Mouse (Mus musculus) kidney, embryonic 15.5 days (tissue): ENCODE measurements around the gene Tubg1. TPM values are rescaled to one million over a fixed set of nuclear protein-coding genes. Genes with fewer than 3 reads are reported as not detected.
A peak's percentile ranks its signal among the peaks of the same experiment; 100 is the strongest.

Experiments used
- ATAC-seq: fragments of 200-750 bp; cut with Nextera tagmentation; replicated peaks from 2 replicates; pipeline ENCODE4 v1.8.0; 2017; ENCODE audit warnings: moderate TSS enrichment; ENCODE audit not compliant: low FRiP score
- H3K27ac ChIP-seq: fragments of 300-500 bp; sonication (generic); 2 replicates; pipeline ENCODE4 v1.5.1; 2015; ENCODE audit warnings: mild to moderate bottlenecking, inconsistent platforms
- H3K27me3 ChIP-seq: fragments of 300-500 bp; sonication (generic); 2 replicates; pipeline ENCODE4 v1.6.1; 2015; ENCODE audit warnings: inconsistent platforms
- H3K36me3 ChIP-seq: fragments of 300-500 bp; sonication (generic); 2 replicates; pipeline ENCODE4 v1.6.1; 2015; ENCODE audit warnings: inconsistent platforms
- H3K4me1 ChIP-seq: fragments of 300-500 bp; sonication (generic); 2 replicates; pipeline ENCODE4 v1.6.1; 2015; ENCODE audit warnings: inconsistent platforms
- H3K4me2 ChIP-seq: fragments of 300-500 bp; sonication (generic); 2 replicates; pipeline ENCODE4 v1.6.1; 2015; ENCODE audit warnings: moderate library complexity, mild to moderate bottlenecking, inconsistent platforms
- H3K4me3 ChIP-seq: fragments of 300-500 bp; sonication (generic); replicated peaks from 2 replicates; pipeline ENCODE4 v1.5.1; 2015; ENCODE audit warnings: mild to moderate bottlenecking, inconsistent platforms
- H3K9ac ChIP-seq: fragments of 300-500 bp; sonication (generic); 2 replicates; pipeline ENCODE4 v1.6.1; 2015; ENCODE audit warnings: mild to moderate bottlenecking, inconsistent platforms
- H3K9me3 ChIP-seq: fragments of 300-500 bp; sonication (generic); replicated peaks from 2 replicates; pipeline ENCODE4 v1.6.1; 2016; ENCODE audit warnings: inconsistent platforms
- WGBS: fragments of 180-500 bp; shearing (Covaris S2); methylation state at CpG from one replicate; pipeline ENCODE4 v1.1.7; 2015; ENCODE audit warnings: mixed read lengths; 5-methylcytosine and 5-hydroxymethylcytosine counted together
- polyA plus RNA-seq: library from polyadenylated mRNA; unstranded; fragments of >200 nt; fragmentation: Nextera tagmentation; extraction: Ambion mirVana; gene quantifications from 2 replicates; pipeline ENCODE4 v1.2.1, GENCODE M21; 2015

Gene Tubg1
- polyA plus RNA-seq, 1 experiment from 2014 or later = 99.6 TPM

DNA sequence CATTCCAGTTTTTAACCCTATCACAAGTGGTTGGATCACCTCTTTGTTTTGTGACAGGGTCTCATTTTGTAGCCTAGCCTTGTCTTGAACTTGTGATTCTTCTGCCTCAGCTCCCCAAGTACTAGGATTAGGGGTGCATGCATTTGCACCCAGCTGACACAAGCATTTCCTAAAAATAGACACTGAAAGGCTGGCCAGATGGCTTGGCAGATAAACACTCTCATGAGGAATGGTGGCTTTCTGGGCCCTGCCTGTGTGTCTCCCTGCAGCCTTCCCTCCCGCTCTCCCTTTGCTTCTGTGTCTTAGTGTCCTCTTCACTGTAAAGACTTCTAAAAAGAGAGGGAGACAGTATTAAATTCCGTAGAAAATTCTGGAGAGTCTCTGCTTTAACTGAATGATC lies 11.4 kb downstream of the Tubg1 start:
- peaks cover 9% of the 10 kb centered on the region for H3K4me1 ChIP-seq
- peaks cover 8% of the 10 kb centered on the region for H3K36me3 ChIP-seq
- H3K9ac ChIP-seq = no peak overlapping the region
- H3K27me3 ChIP-seq = no peaks in the 10 kb centered on the region
- H3K9me3 ChIP-seq = no peaks in the 10 kb centered on the region; the same call in 1 of the 2 replicates
- no peak overlapping the region for H3K27ac ChIP-seq
- ATAC-seq = no peak
- no peak overlapping the region for H3K4me2 ChIP-seq
- 83% methylated on average over 2 of the region's 2 CpGs for WGBS
- H3K4me3 ChIP-seq = no peak overlapping the region

- Histone ChIP-seq H3K9ac (no peak overlapping the region), H3K27ac (no peak overlapping the region), H3K36me3 (peaks cover 3% of the 10 kb centered on the region), H3K27me3 (no peaks in the 10 kb centered on the region), H3K4me3 (no peak overlapping the region), H3K9me3 (no peaks in the 10 kb centered on the region; the same call in 1 of the 2 replicates), H3K4me1 (peaks cover 9% of the 10 kb centered on the region), H3K4me2 (no peak overlapping the region)
- WGBS = 89% methylated on average over 6 of the region's 6 CpGs
- no peak for ATAC-seq
Measured at GRCm38 (mm10) chr11:101131701-101132100, 12.0 kb downstream of the Tubg1 start.

- Histone ChIP-seq H3K4me3 (no peak overlapping the region), H3K9me3 (no peaks in the 10 kb centered on the region; the same call in 1 of the 2 replicates), H3K27me3 (no peaks in the 10 kb centered on the region), H3K4me2 (no peak overlapping the region), H3K36me3 (no peaks in the 10 kb centered on the region), H3K9ac (no peak overlapping the region), H3K4me1 (peaks cover 9% of the 10 kb centered on the region), H3K27ac (0 out of 2 replicates have a peak overlapping the region, but pooled peaks have one; percentile 5)
- no peak for ATAC-seq
- WGBS = 52% methylated on average over 12 of the region's 12 CpGs
Measured at GRCm38 (mm10) chr11:101133037-101133436, 13.3 kb downstream of the Tubg1 start.

- Histone ChIP-seq H3K4me3 (no peak overlapping the region), H3K27ac (no peak overlapping the region), H3K4me2 (no peak overlapping the region), H3K4me1 (peaks cover 20% of the 10 kb centered on the region), H3K36me3 (no peaks in the 10 kb centered on the region), H3K9ac (no peak overlapping the region), H3K27me3 (no peaks in the 10 kb centered on the region), H3K9me3 (no peaks in the 10 kb centered on the region; the same call in 1 of the 2 replicates)
- WGBS = 57% methylated on average over 13 of the region's 13 CpGs
- ATAC-seq = no peak
Measured at GRCm38 (mm10) chr11:101134217-101134865, 14.6 kb downstream of the Tubg1 start.

DNA sequence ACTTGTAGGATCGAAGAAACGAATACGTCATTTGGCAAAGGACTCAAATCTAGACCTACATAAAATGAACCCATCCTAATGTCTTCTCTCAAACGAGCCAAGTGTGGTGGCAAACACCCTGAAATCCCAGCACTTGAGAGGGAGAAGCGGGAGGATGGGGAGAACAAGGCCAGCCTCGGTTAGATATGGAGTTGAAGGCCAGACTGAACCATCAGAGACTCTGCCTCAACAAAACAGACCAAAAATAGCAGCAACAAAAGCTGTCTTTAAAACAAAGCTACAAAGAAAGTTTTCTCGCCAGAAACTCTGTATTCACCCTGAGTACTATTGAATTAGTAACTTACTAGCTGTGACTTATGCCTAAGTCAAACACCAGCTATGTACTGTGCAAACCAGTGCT lies 17.3 kb downstream of the Tubg1 start:
- Histone ChIP-seq H3K4me2 (no peak overlapping the region), H3K36me3 (no peaks in the 10 kb centered on the region), H3K4me1 (peaks cover 31% of the 10 kb centered on the region), H3K27me3 (0 out of 2 replicates have a peak, but pooled peaks cover 2% of the 10 kb centered on the region), H3K9me3 (no peaks in the 10 kb centered on the region), H3K9ac (no peak overlapping the region), H3K27ac (peak overlapping the region; percentile 10; the same call in 1 of the 2 replicates), H3K4me3 (no peak overlapping the region)
- 81% methylated on average over 7 of the region's 7 CpGs for WGBS
- ATAC-seq = no peak

GRCm38 (mm10) chr11:101138536-101139181 lies 18.9 kb downstream of the Tubg1 start:
- Histone ChIP-seq H3K9ac (0 out of 2 replicates have a peak overlapping the region, but pooled peaks have one; percentile 21), H3K9me3 (no peaks in the 10 kb centered on the region), H3K27ac (peak overlapping the region; percentile 71), H3K4me2 (peak overlapping the region; percentile 58), H3K36me3 (no peaks in the 10 kb centered on the region), H3K4me1 (peaks cover 34% of the 10 kb centered on the region), H3K4me3 (peak overlapping the region; percentile 25), H3K27me3 (0 out of 2 replicates have a peak, but pooled peaks cover 2% of the 10 kb centered on the region)
- ATAC-seq = peak; percentile 67
- 12% methylated on average over 15 of the region's 15 CpGs for WGBS

- 38% methylated on average over 27 of the region's 27 CpGs for WGBS
- H3K27me3 ChIP-seq = 0 out of 2 replicates have a peak, but pooled peaks cover 2% of the 10 kb centered on the region
- peaks cover 35% of the 10 kb centered on the region for H3K4me1 ChIP-seq
- H3K36me3 ChIP-seq = no peaks in the 10 kb centered on the region
- peak overlapping the region; percentile 26 for H3K4me3 ChIP-seq
- H3K4me2 ChIP-seq = peak overlapping the region; percentile 59
- H3K27ac ChIP-seq = 0 out of 2 replicates have a peak overlapping the region, but pooled peaks have one; percentile 37
- H3K9me3 ChIP-seq = no peaks in the 10 kb centered on the region
- 0 out of 2 replicates have a peak overlapping the region, but pooled peaks have one; percentile 11 for H3K9ac ChIP-seq
- ATAC-seq = no peak
Measured at GRCm38 (mm10) chr11:101140164-101140819, 20.6 kb downstream of the Tubg1 start.

- Histone ChIP-seq H3K27me3 (0 out of 2 replicates have a peak, but pooled peaks cover 2% of the 10 kb centered on the region), H3K27ac (no peak overlapping the region), H3K9me3 (no peaks in the 10 kb centered on the region), H3K36me3 (no peaks in the 10 kb centered on the region), H3K4me1 (peaks cover 35% of the 10 kb centered on the region), H3K9ac (no peak overlapping the region), H3K4me2 (no peak overlapping the region), H3K4me3 (no peak overlapping the region)
- no peak for ATAC-seq
- 85% methylated on average over 8 of the region's 8 CpGs for WGBS
Measured at GRCm38 (mm10) chr11:101141088-101141487, 21.4 kb downstream of the Tubg1 start.

DNA sequence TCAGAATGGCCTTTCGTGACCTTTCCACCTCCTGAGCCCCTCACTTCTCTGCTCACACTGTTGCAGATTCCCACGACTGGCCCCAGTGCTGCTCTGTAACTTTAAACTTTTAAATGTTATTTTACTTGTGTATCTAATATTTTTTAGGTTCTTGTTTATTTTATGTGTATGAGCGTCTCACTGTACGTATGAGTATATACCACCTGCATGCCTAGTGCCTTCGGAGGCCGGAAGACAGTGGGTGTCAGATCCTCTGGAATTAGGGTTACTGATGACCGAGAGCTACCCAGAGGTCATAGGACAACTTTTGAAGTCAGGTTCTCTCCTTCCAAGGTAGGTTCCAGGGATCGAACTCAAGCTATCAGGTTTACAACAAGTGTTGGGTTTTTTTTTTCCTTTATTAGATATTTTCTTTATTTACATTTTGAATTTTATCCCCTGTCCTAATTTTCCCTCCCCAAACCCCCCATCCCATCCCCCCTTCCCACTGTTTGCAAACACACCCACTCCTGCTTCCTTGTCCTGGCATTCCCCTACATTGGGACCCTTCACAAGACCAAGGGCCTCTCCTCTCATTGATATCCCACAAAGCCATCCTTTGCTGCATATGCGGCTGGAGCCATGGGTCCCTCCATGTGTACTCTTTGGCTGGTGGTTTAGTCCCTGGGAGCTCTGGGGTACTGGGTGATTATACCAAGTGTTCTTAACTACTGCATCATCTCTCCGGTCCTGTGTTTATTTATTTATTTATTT lies 22.7 kb downstream of the Tubg1 start:
- no peak for ATAC-seq
- Histone ChIP-seq H3K4me3 (no peak overlapping the region), H3K9me3 (no peaks in the 10 kb centered on the region)

GRCm38 (mm10) chr11:101143338-101144225 lies 23.8 kb downstream of the Tubg1 start:
- H3K27ac ChIP-seq = peak overlapping the region; percentile 68
- H3K9ac ChIP-seq = peak overlapping the region; percentile 16; the same call in 1 of the 2 replicates
- 0 out of 2 replicates have a peak, but pooled peaks cover 2% of the 10 kb centered on the region for H3K27me3 ChIP-seq
- peaks cover 39% of the 10 kb centered on the region for H3K4me1 ChIP-seq
- no peaks in the 10 kb centered on the region for H3K36me3 ChIP-seq
- 0 out of 2 replicates have a peak, but pooled peaks have one; percentile 61 for ATAC-seq
- no peaks in the 10 kb centered on the region for H3K9me3 ChIP-seq
- WGBS = 19% methylated on average over 18 of the region's 19 CpGs
- H3K4me3 ChIP-seq = peak overlapping the region; percentile 37
- peak overlapping the region; percentile 67 for H3K4me2 ChIP-seq

More for the DNA sequence above, 22.7 kb downstream of the Tubg1 start:
- WGBS = 85% methylated on average over 10 of the region's 10 CpGs
- Histone ChIP-seq H3K9ac (no peak overlapping the region), H3K4me1 (peaks cover 35% of the 10 kb centered on the region), H3K4me2 (no peak overlapping the region), H3K27me3 (0 out of 2 replicates have a peak, but pooled peaks cover 2% of the 10 kb centered on the region), H3K36me3 (no peaks in the 10 kb centered on the region), H3K27ac (no peak overlapping the region)
